Mouse (Mus musculus): ENCODE data around the gene Vmn2r6. TPM values are rescaled to one million over a fixed set of nuclear protein-coding genes. Genes with fewer than 3 reads are reported as not detected.
"Not testable (repeated sequence)": the region's sequence is repeated elsewhere in the genome, so short reads cannot be mapped to it uniquely, and the experiment has no call there.

Vmn2r6 gene
- total and polyA plus RNA-seq, 3 experiments: not detected

DNA sequence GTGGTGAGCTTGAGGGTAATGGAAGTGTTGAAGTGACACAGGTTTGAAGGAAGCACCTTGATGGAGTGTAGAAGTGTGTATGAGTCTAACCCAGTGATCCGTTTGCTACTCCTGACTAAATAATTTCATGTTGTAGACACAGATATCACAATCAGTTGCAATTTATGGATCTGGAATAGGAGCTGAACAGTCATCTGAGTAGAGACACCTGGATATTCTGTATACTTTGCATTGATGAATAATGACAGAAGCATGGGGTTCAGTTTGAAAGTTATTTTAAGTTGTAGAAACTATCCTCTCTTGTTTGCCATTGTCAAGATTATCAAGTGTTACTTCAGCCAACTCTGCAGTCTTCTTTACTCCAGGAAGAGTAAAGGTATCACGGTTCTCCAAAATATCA lies 55.9 kb downstream of the Vmn2r6 start, which contains the start of gene Vmn2r5:
TSS of gene Vmn2r5 (minus strand) at position 101 of the 400 bp plus-strand sequence.
- H3K36me3 ChIP-seq (replicated peaks in 1 of 2; ENCODE audit: control insufficient read depth in 1 of 2, insufficient read depth in 1 of 2, low read length in 1 of 2); H3K9me3 ChIP-seq (replicated peaks; ENCODE audit: low read length); H3K27me3 ChIP-seq (replicated peaks); H3K4me2 ChIP-seq (ENCODE audit: insufficient read depth, low read depth, poor library complexity, severe bottlenecking); H3K9ac ChIP-seq (ENCODE audit: insufficient read depth, low read depth); H3K4me3 ChIP-seq (replicated peaks in 1 of 3; ENCODE audit: low read depth in 2 of 3, low read length in 2 of 3, poor library complexity in 1 of 3); in situ Hi-C loops (cut with MboI; ENCODE audit: low pct_ligation_motif_present, low pct_unique_long_range_greater_than_20kb, low sequenced_read_pairs); H3K4me1 ChIP-seq (ENCODE audit: control insufficient read depth in 1 of 2, insufficient read depth in 2 of 2); DNase-seq (ENCODE audit: extremely low read depth); dilution Hi-C loops (cut with MboI; ENCODE audit: extremely low pct_ligation_motif_present, extremely low pct_unique_long_range_greater_than_20kb, low sequenced_read_pairs); H3K79me2 ChIP-seq (replicated peaks; ENCODE audit: control insufficient read depth, extremely low read depth, insufficient read depth, poor library complexity, severe bottlenecking); H3K27ac ChIP-seq (ENCODE audit: insufficient read depth, low read depth): not testable (repeated sequence)

Other genes with a start within 250 kb of the Vmn2r6 start
- gene Vmn2r4, start 150.5 kb downstream of the Vmn2r6 start, total RNA-seq (2012; rRNA removed): not detected in 2 replicates
- not detected in 2 replicates for gene Vmn2r4, start 150.5 kb downstream of the Vmn2r6 start, total RNA-seq (2014; rRNA removed)
- not detected in 2 replicates for gene Vmn2r4, start 150.5 kb downstream of the Vmn2r6 start, polyA plus RNA-seq (2012; ENCODE audit: insufficient read length, low read depth)
- gene Vmn2r5, start 56.0 kb downstream of the Vmn2r6 start, total RNA-seq (2012; rRNA removed): not detected in 2 replicates
- not detected in 2 replicates for gene Vmn2r5, start 56.0 kb downstream of the Vmn2r6 start, total RNA-seq (2014; rRNA removed)
- not detected in 2 replicates for gene Vmn2r5, start 56.0 kb downstream of the Vmn2r6 start, polyA plus RNA-seq (2012; ENCODE audit: insufficient read length, low read depth)